Mouse (Mus musculus) CH12.LX (cell line): ENCODE measurements around the gene Luc7l3.

Experiments used
- CTCF ChIP-seq, 2 experiments: IDR thresholded peaks in 1 of 2; conservative IDR thresholded peaks in 1 of 2; 2 replicates each; pipeline ENCODE4 v1.5.1; 2011 to 2012; ENCODE audit warnings: low read depth in 2 of 2, low read length in 2 of 2, improper control_type of control experiment in 1 of 2, inconsistent platforms in 1 of 2, mild to moderate bottlenecking in 1 of 2, moderate library complexity in 1 of 2
- EP300 ChIP-seq: IDR thresholded peaks from 2 replicates; pipeline ENCODE4 v1.6.1; 2011; ENCODE audit warnings: low read length, improper control_type of control experiment
- POLR2A ChIP-seq: IDR thresholded peaks from 2 replicates; pipeline ENCODE4 v1.6.1; 2011; ENCODE audit warnings: low read depth, mild to moderate bottlenecking, improper control_type of control experiment, low read length
- RCOR1 ChIP-seq: conservative IDR thresholded peaks from 2 replicates; pipeline ENCODE4 v1.6.1; 2012; ENCODE audit warnings: low read depth, mild to moderate bottlenecking, inconsistent platforms, low read length, improper control_type of control experiment
- USF1 ChIP-seq: IDR thresholded peaks from 2 replicates; pipeline ENCODE4 v1.6.1; 2014; ENCODE audit warnings: low read depth, mild to moderate bottlenecking, inconsistent platforms, low read length, improper control_type of control experiment
- ZNF384 ChIP-seq: IDR thresholded peaks from 2 replicates; pipeline ENCODE4 v1.6.1; 2012; ENCODE audit warnings: low read depth, low read length, improper control_type of control experiment, inconsistent platforms

DNA sequence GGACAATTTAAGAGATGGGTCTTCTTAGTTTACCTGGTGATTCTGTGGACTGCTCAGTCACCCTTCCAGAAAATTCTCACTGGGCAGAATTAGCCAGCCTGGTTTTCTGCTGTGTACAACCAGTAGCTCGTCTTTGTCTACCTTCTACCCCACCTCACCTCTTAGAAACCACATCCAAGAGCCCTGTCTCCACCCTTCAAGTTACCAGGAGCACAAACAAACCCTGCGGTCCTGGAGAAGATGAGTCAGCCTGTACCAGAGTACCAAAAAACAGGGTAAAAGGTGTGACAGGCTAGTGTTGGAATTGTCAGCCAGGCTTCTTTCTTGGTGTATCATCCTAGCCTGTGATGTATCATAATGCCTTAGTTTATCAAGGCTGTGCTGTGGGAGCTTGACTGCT lies 46.1 kb downstream of the Luc7l3 start:
- TF ChIP-seq CTCF (conservative IDR thresholded peaks at IDR 0.05 in 1 of 2, IDR thresholded peaks at IDR 0.05 in 1 of 2; ENCODE audit: low read depth in 2 of 2, low read length in 2 of 2) (no peak), USF1 (no peak), POLR2A (no peak), EP300 (no peak), ZNF384 (no peak), RCOR1 (no peak)
